Mouse (Mus musculus): Measurements from ENCODE around the gene Flrt1. TPM values are rescaled to one million over a fixed set of nuclear protein-coding genes. Genes with fewer than 3 reads are reported as not detected.

Flrt1 gene
- polyA plus RNA-seq, 1 experiment from 2014 or later = 9.9 TPM

Other genes with a start within 250 kb of the Flrt1 start
- 0.59 and 1.6 TPM in 2 replicates for gene Ccdc88b, start 247.5 kb downstream of the Flrt1 start, polyA plus RNA-seq (2016; fragmentation: Nextera tagmentation; extraction: Ambion mirVana)
- gene Trmt112, start 196.0 kb downstream of the Flrt1 start, polyA plus RNA-seq (2016; fragmentation: Nextera tagmentation; extraction: Ambion mirVana) = 123 and 125 TPM in 2 replicates
- 198 and 214 TPM in 2 replicates for gene Prdx5, start 195.6 kb downstream of the Flrt1 start, polyA plus RNA-seq (2016; fragmentation: Nextera tagmentation; extraction: Ambion mirVana)
- 17.5 and 20.4 TPM in 2 replicates for gene Esrra, start 183.9 kb downstream of the Flrt1 start, polyA plus RNA-seq (2016; fragmentation: Nextera tagmentation; extraction: Ambion mirVana)
- 0.91 and 2.0 TPM in 2 replicates for gene Catsperz, start 180.3 kb downstream of the Flrt1 start, polyA plus RNA-seq (2016; fragmentation: Nextera tagmentation; extraction: Ambion mirVana)
- gene Kcnk4, start 171.2 kb downstream of the Flrt1 start, polyA plus RNA-seq (2016; fragmentation: Nextera tagmentation; extraction: Ambion mirVana) = 0.50 and 1.1 TPM in 2 replicates
- gene Bad, start 163.9 kb downstream of the Flrt1 start, polyA plus RNA-seq (2016; fragmentation: Nextera tagmentation; extraction: Ambion mirVana) = 71.9 and 73.8 TPM in 2 replicates
- gene Gpr137, start 163.2 kb downstream of the Flrt1 start, polyA plus RNA-seq (2016; fragmentation: Nextera tagmentation; extraction: Ambion mirVana) = 43.9 and 45.6 TPM in 2 replicates
- gene Ppp1r14b, start 130.8 kb downstream of the Flrt1 start, polyA plus RNA-seq (2016; fragmentation: Nextera tagmentation; extraction: Ambion mirVana) = 324 and 325 TPM in 2 replicates
- 25.7 and 33.4 TPM in 2 replicates for gene Plcb3, start 129.3 kb downstream of the Flrt1 start, polyA plus RNA-seq (2016; fragmentation: Nextera tagmentation; extraction: Ambion mirVana)
- gene Fkbp2, start 125.2 kb downstream of the Flrt1 start, polyA plus RNA-seq (2016; fragmentation: Nextera tagmentation; extraction: Ambion mirVana) = 90.2 and 93.0 TPM in 2 replicates
- gene Vegfb, start 118.1 kb downstream of the Flrt1 start, polyA plus RNA-seq (2016; fragmentation: Nextera tagmentation; extraction: Ambion mirVana) = 33.7 and 37.8 TPM in 2 replicates
- gene Dnajc4, start 113.2 kb downstream of the Flrt1 start, polyA plus RNA-seq (2016; fragmentation: Nextera tagmentation; extraction: Ambion mirVana) = 22.0 and 22.9 TPM in 2 replicates
- 19.5 and 25.2 TPM in 2 replicates for gene Nudt22, start 109.6 kb downstream of the Flrt1 start, polyA plus RNA-seq (2016; fragmentation: Nextera tagmentation; extraction: Ambion mirVana)
- 12.7 and 13.7 TPM in 2 replicates for gene Trpt1, start 109.6 kb downstream of the Flrt1 start, polyA plus RNA-seq (2016; fragmentation: Nextera tagmentation; extraction: Ambion mirVana)
- 6.5 and 6.9 TPM in 2 replicates for gene Fermt3, start 86.3 kb downstream of the Flrt1 start, polyA plus RNA-seq (2016; fragmentation: Nextera tagmentation; extraction: Ambion mirVana)
- 278 and 294 TPM in 2 replicates for gene Stip1, start 65.8 kb downstream of the Flrt1 start, polyA plus RNA-seq (2016; fragmentation: Nextera tagmentation; extraction: Ambion mirVana)
- gene Macrod1, start 48.9 kb downstream of the Flrt1 start, polyA plus RNA-seq (2016; fragmentation: Nextera tagmentation; extraction: Ambion mirVana) = 3.4 and 5.2 TPM in 2 replicates
- 244 and 249 TPM in 2 replicates for gene Otub1, start 100.6 kb upstream of the Flrt1 start, polyA plus RNA-seq (2016; fragmentation: Nextera tagmentation; extraction: Ambion mirVana)
- gene Cox8a, start 111.9 kb upstream of the Flrt1 start, polyA plus RNA-seq (2016; fragmentation: Nextera tagmentation; extraction: Ambion mirVana) = 822 and 941 TPM in 2 replicates
- 74.0 and 76.0 TPM in 2 replicates for gene Naa40, start 135.5 kb upstream of the Flrt1 start, polyA plus RNA-seq (2016; fragmentation: Nextera tagmentation; extraction: Ambion mirVana)
- gene Rcor2, start 161.6 kb upstream of the Flrt1 start, polyA plus RNA-seq (2016; fragmentation: Nextera tagmentation; extraction: Ambion mirVana) = 75.5 and 84.8 TPM in 2 replicates
- 62.3 and 72.0 TPM in 2 replicates for gene Mark2, start 236.1 kb upstream of the Flrt1 start, polyA plus RNA-seq (2016; fragmentation: Nextera tagmentation; extraction: Ambion mirVana)

All from neural tube, embryonic 12.5 days (tissue).